ENCODE assay signal across 8 mouse cellular contexts in the genomic region with DNA sequence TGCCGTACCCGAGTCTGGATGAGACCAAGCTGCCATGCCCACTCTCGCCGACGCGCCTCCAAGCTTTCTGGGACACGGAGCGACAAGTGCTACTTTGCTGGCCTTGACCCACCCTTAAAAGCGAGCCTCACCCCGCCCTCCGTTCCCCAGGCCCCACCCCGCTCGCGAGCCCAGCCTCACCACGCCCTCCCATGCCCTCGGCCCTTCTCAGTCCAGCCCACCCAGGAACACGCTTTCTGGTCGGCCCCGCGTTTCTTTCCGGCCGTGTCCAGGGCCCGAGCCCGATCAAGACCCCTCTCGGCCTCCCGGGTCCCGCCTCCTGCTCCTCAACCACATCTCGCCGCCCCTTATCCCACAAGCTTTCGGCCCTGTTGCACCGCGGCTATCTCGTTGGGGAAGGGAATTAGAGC. TPM values are rescaled to one million over a fixed set of nuclear protein-coding genes. Genes with fewer than 3 reads are reported as not detected.
DNase-seq lines count a peak whose midpoint lies in the region; ATAC-seq lines count a peak whose summit lies in the region.

No protein-coding gene starts in this region.

- H3K9me3 ChIP-seq in embryonic facial prominence, embryonic 10.5 days: no peaks in the 10 kb centered on the region
- no peaks in the 10 kb centered on the region for H3K9me3 ChIP-seq in liver, embryonic 12.5 days (replicated peaks)

- H3K27me3 ChIP-seq in embryonic facial prominence, embryonic 10.5 days (replicated peaks; ENCODE audit: low read depth, poor library complexity, severe bottlenecking): no peaks in the 10 kb centered on the region
- 0 out of 2 replicates have a peak, but pooled peaks cover 4% of the 10 kb centered on the region for H3K27me3 ChIP-seq in liver, embryonic 12.5 days (replicated peaks)
- no peaks in the 10 kb centered on the region; the same call in 1 of the 2 replicates for H3K27me3 ChIP-seq in splenic B cell, adult 2 months (ENCODE audit: control insufficient read depth, insufficient read depth, low read length, poor library complexity, severe bottlenecking)

- WGBS in embryonic facial prominence, embryonic 10.5 days: under 1% methylated on average over 33 of the region's 33 CpGs
- WGBS in liver, embryonic 12.5 days (ENCODE audit: insufficient replicate concordance): under 1% methylated on average over 33 of the region's 33 CpGs

- peak overlapping the region; percentile 93 for H3K27ac ChIP-seq in embryonic facial prominence, embryonic 10.5 days (replicated peaks)
- H3K27ac ChIP-seq in liver, embryonic 12.5 days: peak overlapping the region; percentile 98

- DNase-seq in layer of hippocampus, adult 11-12 months (ENCODE audit: low spot score): peak; percentile 68
- DNase-seq in layer of hippocampus, adult 9-10 months (ENCODE audit: low spot score): no peak
- DNase-seq in embryonic facial prominence, embryonic 10.5 days (ENCODE audit: low spot score): peak; percentile 89
- peak; percentile 99 for DNase-seq in heart, adult 11 months
- peak; percentile 79 for DNase-seq in kidney, adult 11 months
- DNase-seq in splenic B cell, adult 2 months (ENCODE audit: low read depth, low spot score): peak; percentile 78

- peak overlapping the region; percentile 88 for H3K9ac ChIP-seq in liver, embryonic 12.5 days

- H3K4me1 ChIP-seq in embryonic facial prominence, embryonic 10.5 days: peaks cover 60% of the 10 kb centered on the region
- H3K4me1 ChIP-seq in liver, embryonic 12.5 days: peaks cover 60% of the 10 kb centered on the region

- peak overlapping the region; percentile 76 for H3K4me3 ChIP-seq in embryonic facial prominence, embryonic 10.5 days
- H3K4me3 ChIP-seq in liver, embryonic 12.5 days: peak overlapping the region; percentile 89

- peak; percentile 84 for ATAC-seq in liver, embryonic 12.5 days
- ATAC-seq in monocyte, adult 5-6 weeks (replicated peaks; ENCODE audit: insufficient number of reproducible peaks, low FRiP score, low TSS enrichment, poor library complexity, severe bottlenecking): peak; percentile 42

- peak overlapping the region; percentile 89 for H3K4me2 ChIP-seq in liver, embryonic 12.5 days

- peaks cover 35% of the 10 kb centered on the region for H3K36me3 ChIP-seq in embryonic facial prominence, embryonic 10.5 days (replicated peaks)
- peaks cover 33% of the 10 kb centered on the region for H3K36me3 ChIP-seq in liver, embryonic 12.5 days
- no peaks in the 10 kb centered on the region for H3K36me3 ChIP-seq in splenic B cell, adult 2 months (ENCODE audit: control insufficient read depth, insufficient read depth, low read length, poor library complexity, severe bottlenecking)

RNA-seq across cellular contexts. Expression of a gene that starts 0.4 kb away (rescaled TPM):
- polyA plus RNA-seq in embryonic facial prominence, embryonic 10.5 days (2016; fragmentation: Nextera tagmentation; extraction: Ambion mirVana): 65.4 and 69.9 TPM in 2 replicates
- polyA plus RNA-seq in liver, embryonic 12.5 days (2016; fragmentation: Nextera tagmentation; extraction: Ambion mirVana): 26.7 and 32.4 TPM in 2 replicates
- total RNA-seq in monocyte, adult 5-6 weeks (2017): 56.7 to 65.5 TPM (median 62.2 TPM) in 3 replicates

RNA-seq across cellular contexts. Expression of a gene that starts 20.3 kb away (rescaled TPM):
- polyA plus RNA-seq in embryonic facial prominence, embryonic 10.5 days (2016; fragmentation: Nextera tagmentation; extraction: Ambion mirVana): 36.2 and 37.4 TPM in 2 replicates
- 25.6 and 26.7 TPM in 2 replicates for polyA plus RNA-seq in liver, embryonic 12.5 days (2016; fragmentation: Nextera tagmentation; extraction: Ambion mirVana)
- total RNA-seq in monocyte, adult 5-6 weeks (2017): 0.48 TPM in 1 of 3 replicates, not detected in the others

RNA-seq across cellular contexts. Expression of a gene that starts 40.5 kb away (rescaled TPM):
- 201 and 213 TPM in 2 replicates for polyA plus RNA-seq in embryonic facial prominence, embryonic 10.5 days (2016; fragmentation: Nextera tagmentation; extraction: Ambion mirVana)
- polyA plus RNA-seq in liver, embryonic 12.5 days (2016; fragmentation: Nextera tagmentation; extraction: Ambion mirVana): 51.6 and 52.4 TPM in 2 replicates
- total RNA-seq in monocyte, adult 5-6 weeks (2017): 31.6 to 66.7 TPM (median 54.0 TPM) in 3 replicates

RNA-seq across cellular contexts. Expression of a gene that starts 52.0 kb away (rescaled TPM):
- polyA plus RNA-seq in embryonic facial prominence, embryonic 10.5 days (2016; fragmentation: Nextera tagmentation; extraction: Ambion mirVana): 22.4 and 25.5 TPM in 2 replicates
- polyA plus RNA-seq in liver, embryonic 12.5 days (2016; fragmentation: Nextera tagmentation; extraction: Ambion mirVana): 14.3 and 14.4 TPM in 2 replicates
- 40.6 to 60.6 TPM (median 40.8 TPM) in 3 replicates for total RNA-seq in monocyte, adult 5-6 weeks (2017)
